Mouse (Mus musculus) spleen, adult 2 months (tissue): Measurements from ENCODE around the gene Tnrc18. TPM values are rescaled to one million over a fixed set of nuclear protein-coding genes. Genes with fewer than 3 reads are reported as not detected.

Experiments used
- DNase-seq, 2 experiments: peaks; one replicate each; pipeline versions ENCODE4 v3.0.0 to v3.0.0-alpha.2; 2012 to 2021; ENCODE audit warnings: low spot score in 2 of 2, low read depth in 1 of 2
- H3K27ac ChIP-seq: fragments of 200-500 bp; 2 replicates; pipeline ENCODE4 v1.5.1; 2012; ENCODE audit warnings: low read length, inconsistent platforms; ENCODE audit not compliant: insufficient read depth
- H3K27me3 ChIP-seq: fragments of 200-500 bp; 2 replicates; pipeline ENCODE4 v1.6.1; 2012; ENCODE audit warnings: mild to moderate bottlenecking, moderate library complexity, low read length, inconsistent platforms; ENCODE audit not compliant: control insufficient read depth, insufficient read depth
- H3K36me3 ChIP-seq: fragments of 200-500 bp; 2 replicates; pipeline ENCODE4 v1.6.1; 2012; ENCODE audit warnings: mild to moderate bottlenecking, low read length, inconsistent platforms; ENCODE audit not compliant: control insufficient read depth, insufficient read depth
- H3K4me1 ChIP-seq: fragments of 200-500 bp; 2 replicates; pipeline ENCODE4 v1.6.1; 2011; ENCODE audit warnings: inconsistent platforms; ENCODE audit not compliant: control insufficient read depth, insufficient read depth, insufficient read length
- H3K4me3 ChIP-seq: fragments of 200-500 bp; 2 replicates; pipeline ENCODE4 v1.5.1; 2011; ENCODE audit warnings: mild to moderate bottlenecking, inconsistent platforms; ENCODE audit not compliant: insufficient read depth, insufficient read length; ENCODE audit errors: extremely low read depth
- CTCF ChIP-seq: fragments of 200-500 bp; IDR thresholded peaks from 2 replicates; pipeline ENCODE4 v1.5.1; 2011; ENCODE audit warnings: mild to moderate bottlenecking, inconsistent platforms; ENCODE audit not compliant: insufficient read depth, insufficient read length, insufficient replicate concordance; ENCODE audit errors: extremely low read depth
- POLR2A ChIP-seq: fragments of 200-500 bp; IDR thresholded peaks from 2 replicates; pipeline ENCODE4 v1.6.1; 2011; ENCODE audit warnings: low read depth, low read length, inconsistent platforms
- WGBS: fragments of 180-500 bp; shearing (Covaris S2); methylation state at CpG from one replicate; pipeline ENCODE4 v1.1.7; 2018; 5-methylcytosine and 5-hydroxymethylcytosine counted together
- polyA plus RNA-seq: library from polyadenylated mRNA; depleted of rRNA; stranded (reverse); fragments of >200 nt; gene quantifications from 2 replicates; pipeline ENCODE4 v1.2.3, GENCODE M21; 2012

The Tnrc18 gene
- polyA plus RNA-seq, 1 experiment = 37.3 TPM

GRCm38 (mm10) chr5:142810710-142811599 lies 6.5 kb downstream of the Tnrc18 start:
- Histone ChIP-seq H3K36me3 (no peaks in the 10 kb centered on the region), H3K27me3 (peaks cover 4% of the 10 kb centered on the region; the same call in 1 of the 2 replicates)
- DNase-seq = no peak

GRCm38 (mm10) chr5:142807661-142808060 lies 9.8 kb downstream of the Tnrc18 start:
- no peaks in the 10 kb centered on the region for H3K36me3 ChIP-seq
- WGBS = 96% methylated on average over 7 of the region's 7 CpGs
- no peak for DNase-seq
- no peaks in the 10 kb centered on the region for H3K4me1 ChIP-seq
- H3K27me3 ChIP-seq = no peaks in the 10 kb centered on the region
- H3K27ac ChIP-seq = no peak overlapping the region
- no peak for TF ChIP-seq CTCF
- TF ChIP-seq POLR2A = no peak
- no peak overlapping the region for H3K4me3 ChIP-seq

More at GRCm38 (mm10) chr5:142810710-142811599, 6.5 kb downstream of the Tnrc18 start:
- whole genome bisulfite sequencing = 81% methylated on average over 20 of the region's 20 CpGs
- H3K4me3 ChIP-seq = no peak overlapping the region
- TF ChIP-seq CTCF (no peak), POLR2A (no peak)
- no peak overlapping the region for H3K27ac ChIP-seq
- H3K4me1 ChIP-seq = peaks cover 5% of the 10 kb centered on the region

- H3K27ac ChIP-seq = no peak overlapping the region
- H3K27me3 ChIP-seq = no peaks in the 10 kb centered on the region
- TF ChIP-seq CTCF (no peak), POLR2A (no peak)
- H3K4me1 ChIP-seq = no peaks in the 10 kb centered on the region
- WGBS = 90% methylated on average over 1 of the region's 1 CpGs
- H3K4me3 ChIP-seq = no peak overlapping the region
- no peak for DNase-seq
- H3K36me3 ChIP-seq = no peaks in the 10 kb centered on the region
Observed at GRCm38 (mm10) chr5:142803746-142804145, 13.7 kb downstream of the Tnrc18 start.

GRCm38 (mm10) chr5:142802884-142803283 lies 14.6 kb downstream of the Tnrc18 start:
- Histone ChIP-seq H3K4me1 (no peaks in the 10 kb centered on the region), H3K27me3 (no peaks in the 10 kb centered on the region), H3K27ac (no peak overlapping the region), H3K36me3 (no peaks in the 10 kb centered on the region), H3K4me3 (no peak overlapping the region)
- no peak for TF ChIP-seq CTCF
- TF ChIP-seq POLR2A = no peak
- WGBS = 86% methylated on average over 4 of the region's 4 CpGs
- no peak for DNase-seq

DNA sequence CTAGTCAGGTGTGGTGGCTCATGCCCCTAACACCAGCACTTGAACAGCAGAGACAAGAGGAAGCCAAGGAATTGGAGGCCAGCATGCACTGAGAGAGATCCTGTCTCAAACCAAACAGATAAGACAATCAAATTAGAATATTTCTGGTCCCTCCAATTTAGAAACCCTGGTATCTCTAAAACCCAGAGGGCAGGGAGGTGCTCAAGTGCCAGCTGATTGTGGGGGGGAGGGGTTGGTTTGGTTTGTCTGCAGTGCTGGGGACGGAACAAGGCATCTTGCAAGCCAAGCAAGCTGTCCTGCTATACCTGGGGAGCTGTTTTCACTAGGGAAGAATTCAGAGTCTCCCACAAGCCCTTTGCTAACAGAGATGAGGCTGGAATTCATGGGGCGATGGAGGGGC lies 15.5 kb downstream of the Tnrc18 start:
- Histone ChIP-seq H3K27ac (no peak overlapping the region), H3K36me3 (no peaks in the 10 kb centered on the region), H3K4me3 (no peak overlapping the region), H3K4me1 (no peaks in the 10 kb centered on the region), H3K27me3 (no peaks in the 10 kb centered on the region)
- TF ChIP-seq POLR2A = no peak
- TF ChIP-seq CTCF = no peak
- no peak for DNase-seq
- WGBS = 90% methylated on average over 2 of the region's 2 CpGs

GRCm38 (mm10) chr5:142800656-142801055 lies 16.8 kb downstream of the Tnrc18 start:
- no peaks in the 10 kb centered on the region for H3K27me3 ChIP-seq
- no peak overlapping the region for H3K27ac ChIP-seq
- no peaks in the 10 kb centered on the region for H3K36me3 ChIP-seq
- H3K4me3 ChIP-seq = no peak overlapping the region
- TF ChIP-seq CTCF (no peak), POLR2A (no peak)
- no peaks in the 10 kb centered on the region for H3K4me1 ChIP-seq
- WGBS = 91% methylated on average over 6 of the region's 6 CpGs
- no peak for DNase-seq

DNA sequence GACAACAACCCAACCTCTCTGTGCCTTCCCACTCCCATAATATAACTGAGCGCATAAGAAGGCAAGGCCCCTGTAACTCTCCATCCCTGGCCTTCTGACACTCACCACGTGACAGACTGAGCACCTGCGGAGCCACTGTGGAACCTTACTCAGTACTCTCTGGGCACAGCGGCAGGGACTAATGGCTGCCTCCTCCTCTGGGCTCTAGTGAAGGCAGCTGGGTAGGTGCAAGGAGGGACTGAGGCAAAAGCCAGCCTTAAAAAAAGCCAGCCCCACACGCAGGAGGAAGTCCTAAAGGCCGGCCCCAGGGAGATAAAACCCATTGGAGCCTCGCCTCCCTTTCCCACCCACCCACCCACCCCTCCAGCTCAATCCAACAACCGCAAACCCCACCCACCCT lies 17.3 kb downstream of the Tnrc18 start:
- H3K4me1 ChIP-seq = no peaks in the 10 kb centered on the region
- H3K4me3 ChIP-seq = no peak overlapping the region
- no peaks in the 10 kb centered on the region for H3K27me3 ChIP-seq
- H3K27ac ChIP-seq = no peak overlapping the region
- 52% methylated on average over 8 of the region's 8 CpGs for WGBS
- H3K36me3 ChIP-seq = no peaks in the 10 kb centered on the region
- no peak for TF ChIP-seq POLR2A
- no peak for TF ChIP-seq CTCF
- DNase-seq = no peak
